Mouse (Mus musculus): ENCODE data around the gene Lgmn.

Lgmn gene

GRCm38 (mm10) chr12:102361189-102362161, 78.1 kb downstream of the Lgmn start:
- in situ Hi-C loops (cut with MboI; ENCODE audit: unreplicated experiment in 2 of 2): no loop called here

- in situ Hi-C loops (cut with MboI; ENCODE audit: unreplicated experiment in 2 of 2): no loop called here
Measured at GRCm38 (mm10) chr12:102359390-102359789, 80.2 kb downstream of the Lgmn start.

- in situ Hi-C loops (cut with MboI; ENCODE audit: unreplicated experiment in 2 of 2): no loop called here
Measured at GRCm38 (mm10) chr12:102356781-102357180, 82.8 kb downstream of the Lgmn start.

GRCm38 (mm10) chr12:102355784-102356183, 83.8 kb downstream of the Lgmn start:
- in situ Hi-C loops (cut with MboI; ENCODE audit: unreplicated experiment in 2 of 2): no loop called here

GRCm38 (mm10) chr12:102354126-102354984, 85.3 kb downstream of the Lgmn start:
- in situ Hi-C loops (cut with MboI; ENCODE audit: unreplicated experiment in 2 of 2): no loop called here

GRCm38 (mm10) chr12:102350997-102351396, 88.6 kb downstream of the Lgmn start:
- in situ Hi-C loops (cut with MboI; ENCODE audit: unreplicated experiment in 2 of 2): no loop called here

GRCm38 (mm10) chr12:102348447-102348846, 91.2 kb downstream of the Lgmn start:
- in situ Hi-C loops (cut with MboI; ENCODE audit: unreplicated experiment in 2 of 2): loop anchor here in 1 of 2 experiments (25.0 kb wide), 1 partner anchor 336 kb away; no protein-coding TSS in a partner anchor

GRCm38 (mm10) chr12:102346507-102346906, 93.1 kb downstream of the Lgmn start:
- in situ Hi-C loops (cut with MboI; ENCODE audit: unreplicated experiment in 2 of 2): loop anchor here in 1 of 2 experiments (25.0 kb wide), 1 partner anchor 334 kb away; no protein-coding TSS in a partner anchor

- in situ Hi-C loops (cut with MboI; ENCODE audit: unreplicated experiment in 2 of 2): loop anchor here in 1 of 2 experiments (25.0 kb wide), 1 partner anchor 333 kb away; no protein-coding TSS in a partner anchor
Measured at GRCm38 (mm10) chr12:102345031-102345815, 94.4 kb downstream of the Lgmn start.
